Mouse (Mus musculus) lung, postnatal 0 days (tissue): ENCODE measurements around the gene Ntrk2.

Experiments used
- CTCF ChIP-seq: IDR thresholded peaks from 2 replicates; pipeline ENCODE4 v1.5.1; 2016; ENCODE audit warnings: antibody characterized with exemption, mild to moderate bottlenecking
- EP300 ChIP-seq: IDR thresholded peaks from 2 replicates; pipeline ENCODE4 v1.6.1; 2016; ENCODE audit warnings: antibody characterized with exemption, mild to moderate bottlenecking, control low read depth

- TF ChIP-seq EP300 = no peak
- TF ChIP-seq CTCF = peak; percentile 20
Measured at GRCm38 (mm10) chr13:58803882-58804281, 2.5 kb upstream of the Ntrk2 start.
